Mouse (Mus musculus): ENCODE measurements around the gene Gm49395.

The Gm49395 gene

GRCm38 (mm10) chr13:115052568-115052967 is 49.2 kb downstream of the Gm49395 start:
- no peak for DNase-seq (ENCODE audit: low read depth)

GRCm38 (mm10) chr13:115050660-115051559 is 50.8 kb downstream of the Gm49395 start:
- DNase-seq (ENCODE audit: low read depth) = no peak

GRCm38 (mm10) chr13:115042652-115043051 is 59.1 kb downstream of the Gm49395 start:
- DNase-seq (ENCODE audit: low read depth) = no peak

GRCm38 (mm10) chr13:115037304-115037703 is 64.4 kb downstream of the Gm49395 start:
- DNase-seq (ENCODE audit: low read depth) = no peak

GRCm38 (mm10) chr13:115035387-115035786 is 66.3 kb downstream of the Gm49395 start:
- DNase-seq (ENCODE audit: low read depth) = no peak

GRCm38 (mm10) chr13:115033135-115033534 is 68.6 kb downstream of the Gm49395 start:
- DNase-seq (ENCODE audit: low read depth) = no peak

GRCm38 (mm10) chr13:115031177-115032000 is 70.3 kb downstream of the Gm49395 start:
- no peak for DNase-seq (ENCODE audit: low read depth)

GRCm38 (mm10) chr13:115025394-115025793 is 76.3 kb downstream of the Gm49395 start:
- no peak for DNase-seq (ENCODE audit: low read depth)

- no peak for DNase-seq (ENCODE audit: low read depth)
Measured at GRCm38 (mm10) chr13:115022117-115022787, 79.5 kb downstream of the Gm49395 start.

- no peak for DNase-seq (ENCODE audit: low read depth)
Measured at GRCm38 (mm10) chr13:115021411-115021810, 80.3 kb downstream of the Gm49395 start.

GRCm38 (mm10) chr13:115020727-115021126 is 81.0 kb downstream of the Gm49395 start:
- no peak for DNase-seq (ENCODE audit: low read depth)

- no peak for DNase-seq (ENCODE audit: low read depth)
Measured at GRCm38 (mm10) chr13:115017545-115017944, 84.2 kb downstream of the Gm49395 start.

- DNase-seq (ENCODE audit: low read depth) = no peak
Measured at GRCm38 (mm10) chr13:115011547-115011946, 90.2 kb downstream of the Gm49395 start.

- DNase-seq (ENCODE audit: low read depth) = no peak
Measured at GRCm38 (mm10) chr13:115006213-115006835, 95.4 kb downstream of the Gm49395 start.

GRCm38 (mm10) chr13:115005342-115005741 is 96.4 kb downstream of the Gm49395 start:
- DNase-seq (ENCODE audit: low read depth) = no peak

GRCm38 (mm10) chr13:115003444-115004053 is 98.2 kb downstream of the Gm49395 start:
- no peak for DNase-seq (ENCODE audit: low read depth)

- no peak for DNase-seq (ENCODE audit: low read depth)
Measured at GRCm38 (mm10) chr13:115002837-115003236, 98.9 kb downstream of the Gm49395 start.

GRCm38 (mm10) chr13:115002155-115002554 is 99.6 kb downstream of the Gm49395 start:
- no peak for DNase-seq (ENCODE audit: low read depth)

- DNase-seq (ENCODE audit: low read depth) = no peak
Measured at GRCm38 (mm10) chr13:114999582-114999981, 102.1 kb downstream of the Gm49395 start.

- no peak for DNase-seq (ENCODE audit: low read depth)
Measured at GRCm38 (mm10) chr13:114998100-114998499, 103.6 kb downstream of the Gm49395 start.

GRCm38 (mm10) chr13:114992260-114993014 is 109.3 kb downstream of the Gm49395 start:
- DNase-seq (ENCODE audit: low read depth) = no peak
